Mouse (Mus musculus) cortical plate, adult 2 months (tissue): Measurements from ENCODE around the gene Itih2.

Experiments used
- CTCF ChIP-seq: fragments of 200-500 bp; IDR thresholded peaks from 2 replicates; pipeline ENCODE4 v1.5.1; 2011; ENCODE audit warnings: mild to moderate bottlenecking, control low read depth, low read length; ENCODE audit not compliant: insufficient read depth; ENCODE audit errors: extremely low read depth
- POLR2A ChIP-seq: fragments of 200-500 bp; IDR thresholded peaks from 2 replicates; pipeline ENCODE4 v1.6.1; 2011; ENCODE audit warnings: mild to moderate bottlenecking, low read length, control low read depth; ENCODE audit not compliant: insufficient read depth; ENCODE audit errors: extremely low read depth

DNA sequence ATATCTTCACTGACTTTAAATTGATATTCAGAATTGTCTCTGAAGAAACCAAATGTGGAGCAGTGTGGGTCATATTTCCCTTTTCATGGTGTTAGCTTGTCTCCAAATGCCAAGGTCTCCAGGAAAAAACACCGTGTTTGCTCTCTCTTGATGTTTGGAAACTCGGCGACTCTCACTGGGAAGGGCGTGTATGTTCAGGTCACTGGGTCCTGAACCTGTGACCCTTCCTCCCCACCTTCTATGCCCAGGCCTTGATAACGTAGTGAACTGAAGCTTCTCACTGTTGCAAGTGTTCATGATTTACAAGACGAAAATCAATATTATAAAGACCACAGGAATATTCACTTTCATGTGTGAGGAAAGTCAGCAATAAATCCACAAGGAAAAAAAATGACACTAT, 2.7 kb upstream of the Itih2 start:
- TF ChIP-seq CTCF (no peak), POLR2A (no peak)
